Mouse (Mus musculus) lung, postnatal 0 days (tissue): ENCODE measurements at regions not wholly inside any gene's neighbourhood (a gene's known extent, or its start where the extent isn't known, plus 50 kb on each side); places are given as distances from the start of the nearest gene placed in this dataset.

Experiments
- CTCF ChIP-seq: IDR thresholded peaks from 2 replicates; pipeline ENCODE4 v1.5.1; 2016; ENCODE audit warnings: antibody characterized with exemption, mild to moderate bottlenecking
- EP300 ChIP-seq: IDR thresholded peaks from 2 replicates; pipeline ENCODE4 v1.6.1; 2016; ENCODE audit warnings: antibody characterized with exemption, mild to moderate bottlenecking, control low read depth

GRCm38 (mm10) chr7:145089315-145089721 is 118.6 kb downstream of the 1810010D01Rik start:
- TF ChIP-seq CTCF (no peak), EP300 (no peak)
